Mouse (Mus musculus) myocyte (in vitro differentiated cells): ENCODE data around the gene Osbpl6.

Experiments used
- CEBPB ChIP-seq: IDR thresholded peaks from 2 replicates; pipeline ENCODE4 v1.6.1; 2011; ENCODE audit warnings: mild to moderate bottlenecking, moderate library complexity; ENCODE audit not compliant: poor library complexity, insufficient read depth, severe bottlenecking
- POLR2A ChIP-seq: IDR thresholded peaks from one replicate; pipeline ENCODE4 v1.6.1; 2011; ENCODE audit warnings: low read depth, mild to moderate bottlenecking, control low read depth, moderate library complexity; ENCODE audit not compliant: insufficient read length
- USF1 ChIP-seq: IDR thresholded peaks from one replicate; pipeline ENCODE4 v1.6.1; 2011; ENCODE audit warnings: low read depth, mild to moderate bottlenecking, control low read depth, moderate library complexity

DNA sequence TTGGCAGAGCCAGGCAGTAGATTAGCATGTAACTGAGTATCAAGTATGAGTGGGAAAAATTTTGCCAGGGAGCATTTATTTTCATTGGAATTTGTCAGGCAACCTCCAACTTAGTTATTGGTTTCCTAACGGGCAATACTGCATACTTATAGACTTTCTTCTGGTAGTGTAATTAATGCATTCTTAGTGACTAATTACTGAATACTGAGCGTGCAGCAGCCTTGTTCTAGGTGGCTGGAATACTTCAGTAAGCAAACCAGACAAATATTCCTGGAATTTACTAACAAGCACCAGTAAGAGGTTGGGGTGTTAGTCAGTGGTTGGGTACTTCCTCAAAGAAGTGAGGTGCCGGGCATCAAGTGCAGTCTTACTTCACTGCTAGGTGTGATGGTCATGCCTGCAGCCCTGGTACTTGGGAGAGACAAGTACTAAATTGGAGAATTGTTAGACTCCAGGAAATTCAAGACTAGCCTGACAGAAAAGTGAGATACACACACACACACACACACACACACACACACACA, 186.2 kb downstream of the Osbpl6 start:
- no peak for TF ChIP-seq POLR2A
- no peak for TF ChIP-seq USF1
- TF ChIP-seq CEBPB, result no peak
